Mouse (Mus musculus): ENCODE measurements around the gene Lhfp. TPM values are rescaled to one million over a fixed set of nuclear protein-coding genes. Genes with fewer than 3 reads are reported as not detected.

The Lhfp gene
- polyA plus RNA-seq, 1 experiment from 2014 or later = 109 TPM

- H3K36me3 ChIP-seq = no peaks in the 10 kb centered on the region
- 24% methylated on average over 7 of the region's 7 CpGs for WGBS
- no peak overlapping the region for H3K9ac ChIP-seq
- peak overlapping the region; percentile 82 for H3K4me2 ChIP-seq
- H3K9me3 ChIP-seq = no peaks in the 10 kb centered on the region
- peak overlapping the region; percentile 79 for H3K4me3 ChIP-seq
- no peak for ATAC-seq (ENCODE audit: insufficient number of reproducible peaks, low FRiP score, low TSS enrichment, low read depth)
- peaks cover 27% of the 10 kb centered on the region for H3K4me1 ChIP-seq
- peak overlapping the region; percentile 78 for H3K27ac ChIP-seq
- H3K27me3 ChIP-seq = no peaks in the 10 kb centered on the region
Observed at GRCm38 (mm10) chr3:53044238-53044637, 2.9 kb downstream of the Lhfp start.

DNA sequence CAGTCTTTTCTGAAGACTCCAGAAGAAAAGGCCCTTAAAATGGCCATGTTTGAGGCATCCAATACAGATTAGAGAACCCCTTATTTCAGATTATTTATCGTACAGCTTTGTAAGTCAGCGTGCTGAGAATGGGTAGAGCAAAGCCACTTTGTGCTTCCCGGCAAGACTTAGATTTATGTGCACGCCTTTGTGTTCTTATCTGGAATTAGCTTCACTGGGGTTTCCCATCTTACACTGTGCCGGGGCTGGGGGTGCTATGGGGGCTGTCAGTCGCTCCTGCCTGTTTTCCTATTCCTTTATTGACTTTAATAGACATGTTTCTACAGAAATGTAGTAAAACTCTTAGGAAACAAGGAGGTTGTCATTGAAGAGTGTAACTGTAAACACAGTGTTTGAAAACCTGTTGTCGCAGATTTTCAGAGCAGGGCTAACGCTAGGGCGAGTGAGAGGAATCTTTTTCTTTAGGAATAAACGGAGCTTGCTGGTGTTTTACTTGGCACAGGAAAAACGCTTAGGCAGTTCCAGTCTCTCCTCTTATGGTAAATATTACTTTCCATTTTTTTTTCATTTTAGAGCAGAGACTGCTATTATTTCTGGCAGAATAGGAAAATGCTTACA is 3.5 kb downstream of the Lhfp start:
- no peak for ATAC-seq (ENCODE audit: insufficient number of reproducible peaks, low FRiP score, low TSS enrichment, low read depth)
- WGBS = 25% methylated on average over 11 of the region's 11 CpGs
- no peaks in the 10 kb centered on the region for H3K36me3 ChIP-seq
- peak overlapping the region; percentile 79 for H3K4me3 ChIP-seq
- H3K27me3 ChIP-seq = no peaks in the 10 kb centered on the region
- peak overlapping the region; percentile 78 for H3K27ac ChIP-seq
- peaks cover 27% of the 10 kb centered on the region for H3K4me1 ChIP-seq
- H3K9ac ChIP-seq = no peak overlapping the region
- no peaks in the 10 kb centered on the region for H3K9me3 ChIP-seq
- peak overlapping the region; percentile 82 for H3K4me2 ChIP-seq

- Histone ChIP-seq H3K9ac (no peak overlapping the region), H3K4me3 (no peak overlapping the region), H3K4me2 (no peak overlapping the region), H3K4me1 (peaks cover 23% of the 10 kb centered on the region), H3K27me3 (no peaks in the 10 kb centered on the region), H3K27ac (no peak overlapping the region), H3K36me3 (no peaks in the 10 kb centered on the region), H3K9me3 (no peaks in the 10 kb centered on the region)
- no peak for ATAC-seq (ENCODE audit: insufficient number of reproducible peaks, low FRiP score, low TSS enrichment, low read depth)
- WGBS = 84% methylated on average over 4 of the region's 4 CpGs
Observed at GRCm38 (mm10) chr3:53045697-53046096, 4.4 kb downstream of the Lhfp start.

GRCm38 (mm10) chr3:53046371-53046770 is 5.0 kb downstream of the Lhfp start:
- no peaks in the 10 kb centered on the region for H3K9me3 ChIP-seq
- ATAC-seq (ENCODE audit: insufficient number of reproducible peaks, low FRiP score, low TSS enrichment, low read depth) = no peak
- H3K4me1 ChIP-seq = peaks cover 17% of the 10 kb centered on the region
- no peak overlapping the region for H3K27ac ChIP-seq
- no peak overlapping the region for H3K9ac ChIP-seq
- H3K4me3 ChIP-seq = no peak overlapping the region
- no peak overlapping the region for H3K4me2 ChIP-seq
- WGBS = 84% methylated on average over 6 of the region's 6 CpGs
- no peaks in the 10 kb centered on the region for H3K27me3 ChIP-seq
- no peaks in the 10 kb centered on the region for H3K36me3 ChIP-seq

- Histone ChIP-seq H3K4me2 (no peak overlapping the region), H3K27me3 (no peaks in the 10 kb centered on the region), H3K4me3 (no peak overlapping the region), H3K9ac (no peak overlapping the region), H3K4me1 (peaks cover 18% of the 10 kb centered on the region), H3K9me3 (no peaks in the 10 kb centered on the region), H3K27ac (no peak overlapping the region), H3K36me3 (no peaks in the 10 kb centered on the region)
- WGBS = 57% methylated on average over 8 of the region's 8 CpGs
- ATAC-seq (ENCODE audit: insufficient number of reproducible peaks, low FRiP score, low TSS enrichment, low read depth) = no peak
Observed at GRCm38 (mm10) chr3:53052385-53052784, 11.1 kb downstream of the Lhfp start.

GRCm38 (mm10) chr3:53056430-53056829 is 15.1 kb downstream of the Lhfp start:
- Histone ChIP-seq H3K4me2 (no peak overlapping the region), H3K36me3 (no peaks in the 10 kb centered on the region), H3K9me3 (no peaks in the 10 kb centered on the region), H3K27me3 (no peaks in the 10 kb centered on the region), H3K4me3 (no peak overlapping the region), H3K4me1 (peaks cover 35% of the 10 kb centered on the region), H3K27ac (no peak overlapping the region), H3K9ac (no peak overlapping the region)
- WGBS = 66% methylated on average over 10 of the region's 10 CpGs
- ATAC-seq (ENCODE audit: insufficient number of reproducible peaks, low FRiP score, low TSS enrichment, low read depth) = no peak

DNA sequence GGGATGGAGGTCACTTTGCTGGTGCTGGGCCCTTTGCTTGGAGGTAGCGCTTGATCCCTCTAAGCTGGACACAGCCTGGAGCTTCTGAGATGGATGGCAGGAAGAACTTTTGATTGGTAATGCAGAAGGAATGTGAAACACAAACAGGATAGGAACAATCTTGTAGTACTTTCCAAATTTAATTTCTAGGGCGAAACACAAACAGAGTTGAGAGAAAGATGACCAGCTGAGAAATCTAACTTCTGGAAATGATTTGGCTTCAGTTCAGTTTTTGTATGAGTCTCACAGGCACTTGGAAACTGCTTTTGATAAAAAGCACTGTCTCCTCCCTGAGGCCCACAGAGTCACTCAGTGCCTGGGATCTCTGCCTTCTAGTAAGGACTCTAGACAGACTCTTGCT is 18.6 kb downstream of the Lhfp start:
- Histone ChIP-seq H3K27ac (peak overlapping the region; percentile 38; the same call in 1 of the 2 replicates), H3K4me1 (peaks cover 47% of the 10 kb centered on the region), H3K9ac (no peak overlapping the region), H3K36me3 (no peaks in the 10 kb centered on the region), H3K27me3 (no peaks in the 10 kb centered on the region), H3K4me3 (no peak overlapping the region), H3K9me3 (no peaks in the 10 kb centered on the region), H3K4me2 (no peak overlapping the region)
- WGBS = 55% methylated on average over 2 of the region's 2 CpGs
- ATAC-seq (ENCODE audit: insufficient number of reproducible peaks, low FRiP score, low TSS enrichment, low read depth) = no peak

DNA sequence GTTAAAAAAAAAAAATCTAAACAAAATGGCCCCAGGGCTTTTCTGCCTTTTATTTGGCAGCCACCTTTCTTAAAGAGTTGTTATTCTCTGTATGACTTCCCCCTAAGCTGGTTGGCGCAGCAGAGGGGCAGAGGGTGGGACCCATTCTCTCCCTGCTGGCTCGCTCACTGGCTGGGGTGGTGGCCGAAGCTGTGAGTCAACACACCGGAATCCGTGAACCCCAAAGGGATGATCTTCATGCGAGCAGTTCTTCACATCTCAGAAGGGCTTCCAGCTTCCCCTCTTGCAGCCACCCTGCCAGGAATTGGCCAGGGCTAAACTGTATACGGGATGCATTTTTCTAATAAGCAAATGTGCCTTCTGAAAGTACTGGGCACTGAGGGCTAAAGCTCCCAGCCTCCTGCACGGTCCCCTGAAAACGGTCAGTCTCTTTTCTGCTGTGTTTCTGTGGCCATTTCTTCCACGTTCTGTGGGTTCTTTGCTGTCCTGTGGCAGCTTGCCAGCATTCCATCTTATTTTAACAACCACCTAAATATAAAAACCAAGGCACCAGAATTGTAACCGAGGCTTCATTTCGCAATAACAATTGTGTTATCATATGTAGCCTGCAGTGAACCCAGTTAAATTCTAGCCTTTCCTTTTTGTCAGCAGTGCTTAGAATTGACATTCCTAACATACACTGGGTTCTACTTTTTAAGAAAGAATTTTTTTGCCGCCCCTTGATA is 22.3 kb downstream of the Lhfp start:
- Histone ChIP-seq H3K9ac (no peak overlapping the region), H3K36me3 (no peaks in the 10 kb centered on the region), H3K4me1 (peaks cover 49% of the 10 kb centered on the region), H3K27ac (peak overlapping the region; percentile 1; the same call in 1 of the 2 replicates), H3K4me3 (no peak overlapping the region), H3K27me3 (no peaks in the 10 kb centered on the region), H3K9me3 (no peaks in the 10 kb centered on the region), H3K4me2 (no peak overlapping the region)
- WGBS = 32% methylated on average over 13 of the region's 13 CpGs
- no peak for ATAC-seq (ENCODE audit: insufficient number of reproducible peaks, low FRiP score, low TSS enrichment, low read depth)

DNA sequence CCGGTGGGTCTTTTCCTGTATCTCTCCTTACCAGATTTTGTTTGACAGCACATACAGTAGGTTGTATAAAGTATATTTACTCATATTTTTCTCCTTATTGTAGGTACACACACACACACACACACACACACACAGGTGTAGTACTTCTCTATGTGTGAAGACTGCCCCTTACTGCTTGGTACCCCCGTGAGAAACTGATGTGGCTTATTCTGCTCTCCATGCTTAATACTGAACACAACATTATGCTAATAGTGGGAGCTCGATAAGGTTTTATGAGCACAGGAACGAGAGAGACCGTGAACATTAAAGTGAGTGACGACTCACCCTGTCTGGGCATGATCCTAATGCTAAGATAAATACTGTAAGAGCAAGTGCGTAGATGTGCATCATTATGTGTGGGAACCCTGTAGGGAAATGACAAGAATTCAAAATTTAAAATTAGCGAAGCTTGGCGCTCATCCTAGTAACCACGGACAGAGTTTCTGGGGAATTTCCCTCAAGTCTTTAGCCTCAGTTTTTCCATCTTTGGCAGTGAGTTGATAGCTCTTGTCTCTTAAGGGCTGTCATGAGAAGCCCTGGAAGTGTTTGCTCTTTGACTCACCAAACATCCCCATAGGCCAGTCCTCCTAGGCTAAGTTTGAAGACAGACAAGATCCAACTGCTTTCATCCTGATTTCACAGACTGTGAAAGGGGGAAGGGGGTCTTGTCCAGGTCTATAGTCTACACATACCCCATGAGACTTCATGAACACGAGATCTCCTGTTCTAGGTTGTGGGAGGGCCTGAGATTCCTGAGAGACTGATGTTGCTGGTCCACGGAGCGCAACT is 24.2 kb downstream of the Lhfp start:
- H3K9ac ChIP-seq = no peak overlapping the region
- ATAC-seq (ENCODE audit: insufficient number of reproducible peaks, low FRiP score, low TSS enrichment, low read depth) = 0 out of 2 replicates have a peak, but pooled peaks have one; percentile 24
- H3K36me3 ChIP-seq = no peaks in the 10 kb centered on the region
- 47% methylated on average over 13 of the region's 13 CpGs for WGBS
- H3K9me3 ChIP-seq = no peaks in the 10 kb centered on the region
- no peak overlapping the region for H3K4me2 ChIP-seq
- H3K27me3 ChIP-seq = no peaks in the 10 kb centered on the region
- peaks cover 32% of the 10 kb centered on the region for H3K4me1 ChIP-seq
- H3K27ac ChIP-seq = no peak overlapping the region
- H3K4me3 ChIP-seq = no peak overlapping the region

GRCm38 (mm10) chr3:53066095-53066372 is 24.7 kb downstream of the Lhfp start:
- no peaks in the 10 kb centered on the region for H3K9me3 ChIP-seq
- H3K36me3 ChIP-seq = no peaks in the 10 kb centered on the region
- 0 out of 2 replicates have a peak, but pooled peaks have one; percentile 19 for ATAC-seq (ENCODE audit: insufficient number of reproducible peaks, low FRiP score, low TSS enrichment, low read depth)
- H3K4me1 ChIP-seq = peaks cover 32% of the 10 kb centered on the region
- 29% methylated on average over 4 of the region's 4 CpGs for WGBS
- no peak overlapping the region for H3K4me2 ChIP-seq
- no peaks in the 10 kb centered on the region for H3K27me3 ChIP-seq
- no peak overlapping the region for H3K27ac ChIP-seq
- H3K4me3 ChIP-seq = no peak overlapping the region
- H3K9ac ChIP-seq = no peak overlapping the region

DNA sequence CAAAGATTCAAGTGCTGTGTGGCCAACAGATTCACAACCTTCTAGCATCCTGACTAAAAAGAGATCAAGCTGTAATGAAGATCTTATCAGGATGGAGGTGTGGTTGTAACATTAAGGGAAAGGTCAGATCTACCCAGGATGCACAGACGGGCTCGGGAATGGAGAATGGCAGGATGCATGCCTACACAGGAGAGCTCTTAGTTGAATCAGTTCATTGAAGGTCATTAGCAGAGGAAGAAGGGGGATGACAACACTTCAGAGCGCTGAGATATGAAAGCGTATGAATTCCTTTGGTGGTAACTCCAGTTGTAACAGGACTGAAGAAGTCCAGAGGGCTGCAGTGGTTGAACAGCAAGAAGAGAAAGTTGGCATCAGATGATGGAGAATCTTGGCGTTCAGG is 27.1 kb downstream of the Lhfp start:
- Histone ChIP-seq H3K36me3 (no peaks in the 10 kb centered on the region), H3K4me3 (no peak overlapping the region), H3K9me3 (no peaks in the 10 kb centered on the region), H3K4me2 (no peak overlapping the region), H3K4me1 (peaks cover 34% of the 10 kb centered on the region), H3K27ac (no peak overlapping the region), H3K9ac (no peak overlapping the region), H3K27me3 (no peaks in the 10 kb centered on the region)
- 87% methylated on average over 5 of the region's 5 CpGs for WGBS
- no peak for ATAC-seq (ENCODE audit: insufficient number of reproducible peaks, low FRiP score, low TSS enrichment, low read depth)

DNA sequence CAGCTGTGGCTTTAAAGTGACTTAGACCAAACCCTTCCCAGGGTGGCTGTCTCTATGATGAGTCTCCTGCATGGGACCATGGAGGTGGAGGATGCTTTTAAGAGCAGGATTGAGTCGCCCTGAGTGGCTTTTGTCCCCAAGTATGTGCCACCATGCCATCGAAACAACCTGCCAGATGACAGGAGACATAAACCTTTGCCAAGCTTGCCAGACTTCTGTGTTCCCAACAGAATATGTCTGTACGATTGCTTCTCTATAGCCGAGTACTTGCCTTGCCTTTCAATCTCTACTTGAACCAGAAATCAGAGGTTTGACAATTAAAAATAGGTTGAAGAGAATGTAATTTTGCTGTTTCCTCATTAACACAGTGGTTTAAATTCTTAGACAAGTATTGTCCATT is 32.9 kb downstream of the Lhfp start:
- H3K36me3 ChIP-seq = no peaks in the 10 kb centered on the region

More for the DNA sequence above, 32.9 kb downstream of the Lhfp start:
- H3K4me2 ChIP-seq = no peak overlapping the region
- H3K9me3 ChIP-seq = no peaks in the 10 kb centered on the region
- no peaks in the 10 kb centered on the region for H3K27me3 ChIP-seq
- H3K27ac ChIP-seq = no peak overlapping the region
- 84% methylated on average over 4 of the region's 4 CpGs for WGBS
- ATAC-seq (ENCODE audit: insufficient number of reproducible peaks, low FRiP score, low TSS enrichment, low read depth) = no peak
- H3K4me1 ChIP-seq = peaks cover 7% of the 10 kb centered on the region; the same call in 1 of the 2 replicates
- H3K9ac ChIP-seq = no peak overlapping the region
- no peak overlapping the region for H3K4me3 ChIP-seq

Measured in limb, embryonic 15.5 days (tissue).